Mouse (Mus musculus): Measurements from ENCODE around the gene Polr2l. TPM values are rescaled to one million over a fixed set of nuclear protein-coding genes. Genes with fewer than 3 reads are reported as not detected.

Gene Polr2l
- 10 to 100 TPM; 58.3 to 59.7 TPM for total RNA-seq (2021)
- long read RNA-seq, experiment 1, transcript Polr2l-201 (2 exons, 1,650 nt) = major isoform, 152 of 302 reads
- long read RNA-seq, experiment 1, partial matches to known transcripts = 148 of 302 reads
- long read RNA-seq, experiment 1, other reads (novel, unspliced or antisense) = 2 of 302 reads
- long read RNA-seq, experiment 2, transcript Polr2l-201 (2 exons, 1,650 nt) = major isoform, 111 of 241 reads
- long read RNA-seq, experiment 2, partial matches to known transcripts = 0 of 241 reads
- long read RNA-seq, experiment 2, other reads (novel, unspliced or antisense) = 130 of 241 reads

- peak; percentile 89 for DNase-seq
Measured at GRCm38 (mm10) chr7:141475011-141475804, at the start of gene Polr2l, which contains the start of gene Tspan4. Polr2l (minus strand) TSS chr7:141475132. Tspan4 (plus strand) TSS chr7:141475240.

GRCm38 (mm10) chr7:141524271-141524670 lies 49.3 kb upstream of the Polr2l start:
- DNase-seq = no peak

GRCm38 (mm10) chr7:141523007-141523406 lies 48.1 kb upstream of the Polr2l start:
- DNase-seq = no peak

GRCm38 (mm10) chr7:141519795-141520194 lies 44.9 kb upstream of the Polr2l start:
- no peak for DNase-seq

- no peak for DNase-seq
Measured at GRCm38 (mm10) chr7:141518926-141519325, 44.0 kb upstream of the Polr2l start.

- peak; percentile 63 for DNase-seq
Measured at GRCm38 (mm10) chr7:141518296-141518695, 43.4 kb upstream of the Polr2l start.

- peak; percentile 71 for DNase-seq
Measured at GRCm38 (mm10) chr7:141517638-141518037, 42.7 kb upstream of the Polr2l start.

GRCm38 (mm10) chr7:141510681-141511191 lies 35.8 kb upstream of the Polr2l start:
- DNase-seq = no peak

GRCm38 (mm10) chr7:141510196-141510595 lies 35.3 kb upstream of the Polr2l start:
- DNase-seq = no peak

GRCm38 (mm10) chr7:141508160-141508559 lies 33.2 kb upstream of the Polr2l start:
- no peak for DNase-seq

GRCm38 (mm10) chr7:141506278-141506677 lies 31.3 kb upstream of the Polr2l start:
- no peak for DNase-seq

- DNase-seq = no peak
Measured at GRCm38 (mm10) chr7:141502556-141502905, 27.6 kb upstream of the Polr2l start.

- DNase-seq = peak; percentile 51
Measured at GRCm38 (mm10) chr7:141501820-141502555, 27.1 kb upstream of the Polr2l start.

GRCm38 (mm10) chr7:141497600-141497999 lies 22.7 kb upstream of the Polr2l start:
- no peak for DNase-seq

GRCm38 (mm10) chr7:141495940-141496339 lies 21.0 kb upstream of the Polr2l start:
- DNase-seq = no peak

GRCm38 (mm10) chr7:141495379-141495778 lies 20.4 kb upstream of the Polr2l start:
- DNase-seq = no peak

- DNase-seq = no peak
Measured at GRCm38 (mm10) chr7:141493729-141494128, 18.8 kb upstream of the Polr2l start.

- DNase-seq = no peak
Measured at GRCm38 (mm10) chr7:141492738-141493137, 17.8 kb upstream of the Polr2l start.

- no peak for DNase-seq
Measured at GRCm38 (mm10) chr7:141491151-141491550, 16.2 kb upstream of the Polr2l start.

GRCm38 (mm10) chr7:141487141-141487540 lies 12.2 kb upstream of the Polr2l start:
- no peak for DNase-seq

GRCm38 (mm10) chr7:141486239-141486638 lies 11.3 kb upstream of the Polr2l start:
- DNase-seq = no peak

GRCm38 (mm10) chr7:141485606-141486005 lies 10.7 kb upstream of the Polr2l start:
- no peak for DNase-seq

- no peak for DNase-seq
Measured at GRCm38 (mm10) chr7:141485186-141485585, 10.3 kb upstream of the Polr2l start.
